Mouse (Mus musculus) layer of hippocampus, adult 11-12 months (tissue): ENCODE data around the gene Osbpl6.

Experiments
- DNase-seq: peaks from one replicate; pipeline ENCODE4 v3.0.0; 2022; ENCODE audit warnings: low spot score

Osbpl6 gene

DNA sequence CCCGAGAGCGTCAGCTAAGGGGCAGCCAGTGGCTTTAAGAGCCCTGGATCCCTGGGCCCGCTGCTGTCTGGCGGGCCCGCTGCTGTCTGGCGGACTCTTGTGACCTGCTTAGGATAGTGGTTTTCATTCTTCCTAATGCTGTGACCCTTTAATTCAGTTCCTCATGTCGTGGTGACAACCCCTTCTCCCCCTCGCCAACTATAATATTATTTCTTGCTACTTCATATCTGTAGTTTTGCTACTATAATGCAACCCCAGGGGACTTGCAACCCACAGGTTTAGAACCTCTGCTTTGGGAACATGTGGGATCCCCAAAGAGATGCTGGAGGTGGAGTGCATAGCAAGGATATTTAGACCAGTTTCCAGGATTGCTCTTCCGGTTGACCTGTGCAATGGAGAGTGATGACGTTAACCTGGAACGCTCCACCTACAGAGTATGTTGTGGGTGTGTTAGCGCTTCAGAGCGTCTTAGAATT, 242.4 kb downstream of the Osbpl6 start:
- no peak for DNase-seq
